Mouse (Mus musculus): ENCODE data around the gene Lhx4. TPM values are rescaled to one million over a fixed set of nuclear protein-coding genes. Genes with fewer than 3 reads are reported as not detected.

Gene Lhx4
- polyA plus RNA-seq, 1 experiment, result not detected

DNA sequence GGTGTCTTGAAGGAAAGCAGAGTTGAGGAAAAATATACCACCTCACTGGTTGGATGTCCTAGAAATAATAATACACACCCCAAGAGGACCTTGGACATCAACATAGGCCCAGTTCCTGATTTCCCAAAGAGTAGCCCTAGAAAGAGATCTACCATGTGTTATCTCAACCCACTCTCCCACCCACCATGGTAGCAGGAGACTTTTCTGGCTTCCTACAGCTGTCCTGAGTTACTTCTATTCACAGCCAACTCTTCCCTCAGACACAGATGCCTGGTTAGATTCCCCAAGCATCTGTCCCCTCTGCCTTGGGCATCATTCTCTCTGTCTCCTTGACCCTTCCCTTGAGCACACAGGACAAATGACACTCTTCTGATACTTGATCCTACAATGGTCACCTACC lies 36.1 kb downstream of the Lhx4 start:
- H3K4me1 ChIP-seq (ENCODE audit: control insufficient read depth, insufficient read depth, low read length), result peaks cover 2% of the 10 kb centered on the region; the same call in 1 of the 2 replicates
- H3K4me3 ChIP-seq (ENCODE audit: insufficient read depth, low read length), result no peak overlapping the region
- TF ChIP-seq POLR2A (IDR thresholded peaks at IDR 0.05; ENCODE audit: extremely low read depth, insufficient read depth, low read length), result no peak
- no peak for TF ChIP-seq CTCF (IDR thresholded peaks at IDR 0.05; ENCODE audit: extremely low read depth, insufficient read depth, low read length)
- H3K27ac ChIP-seq (ENCODE audit: insufficient read depth, low read length), result no peak overlapping the region

DNA sequence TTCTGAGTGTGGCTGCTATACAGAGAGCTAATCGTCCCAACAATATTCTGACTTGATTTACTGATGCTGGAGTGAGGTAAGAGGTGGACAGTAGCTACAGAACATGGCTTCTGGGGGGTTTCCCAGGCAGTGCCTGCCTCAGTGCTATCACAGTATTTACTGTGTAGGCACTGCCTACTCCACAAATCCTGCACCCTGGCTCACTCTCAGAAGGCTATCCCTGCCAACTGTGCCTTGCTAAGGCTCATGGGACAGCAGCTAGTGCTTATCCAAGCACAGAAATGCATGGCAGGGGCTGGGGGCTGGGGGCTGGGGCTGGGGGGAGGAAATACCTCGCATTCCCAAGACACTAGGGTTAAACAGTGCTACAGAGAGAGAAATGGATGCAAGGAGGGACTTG lies 38.2 kb downstream of the Lhx4 start:
- TF ChIP-seq POLR2A (IDR thresholded peaks at IDR 0.05; ENCODE audit: extremely low read depth, insufficient read depth, low read length) (no peak), CTCF (IDR thresholded peaks at IDR 0.05; ENCODE audit: extremely low read depth, insufficient read depth, low read length) (no peak)

DNA sequence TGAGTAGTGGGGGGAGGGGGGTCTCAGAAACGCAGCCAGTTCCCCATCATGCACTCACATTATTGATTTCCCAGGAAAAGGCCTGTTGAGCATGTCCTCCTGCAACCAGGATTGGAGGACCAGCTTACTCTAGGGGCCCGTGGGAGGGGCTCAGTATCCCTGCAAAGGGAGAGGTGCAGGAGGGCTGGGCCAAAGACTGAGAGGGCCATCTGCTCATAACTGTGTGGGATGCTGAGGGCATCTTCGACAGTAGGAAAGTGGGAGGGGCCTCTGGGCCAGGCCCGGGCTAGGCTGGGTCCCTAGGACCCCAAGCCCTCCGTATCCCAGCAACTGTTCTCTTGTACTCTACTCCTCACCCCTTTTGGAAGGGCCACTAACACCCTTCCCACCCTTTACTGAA lies 47.3 kb downstream of the Lhx4 start:
- Histone ChIP-seq H3K4me1 (ENCODE audit: control insufficient read depth, insufficient read depth, low read length) (no peaks in the 10 kb centered on the region), H3K27ac (ENCODE audit: insufficient read depth, low read length) (no peak overlapping the region), H3K4me3 (ENCODE audit: insufficient read depth, low read length) (no peak overlapping the region)
- TF ChIP-seq POLR2A (IDR thresholded peaks at IDR 0.05; ENCODE audit: extremely low read depth, insufficient read depth, low read length), result no peak

More for the DNA sequence above, 38.2 kb downstream of the Lhx4 start:
- Histone ChIP-seq H3K4me1 (ENCODE audit: control insufficient read depth, insufficient read depth, low read length) (peaks cover 2% of the 10 kb centered on the region; the same call in 1 of the 2 replicates), H3K4me3 (ENCODE audit: insufficient read depth, low read length) (no peak overlapping the region), H3K27ac (ENCODE audit: insufficient read depth, low read length) (no peak overlapping the region)

DNA sequence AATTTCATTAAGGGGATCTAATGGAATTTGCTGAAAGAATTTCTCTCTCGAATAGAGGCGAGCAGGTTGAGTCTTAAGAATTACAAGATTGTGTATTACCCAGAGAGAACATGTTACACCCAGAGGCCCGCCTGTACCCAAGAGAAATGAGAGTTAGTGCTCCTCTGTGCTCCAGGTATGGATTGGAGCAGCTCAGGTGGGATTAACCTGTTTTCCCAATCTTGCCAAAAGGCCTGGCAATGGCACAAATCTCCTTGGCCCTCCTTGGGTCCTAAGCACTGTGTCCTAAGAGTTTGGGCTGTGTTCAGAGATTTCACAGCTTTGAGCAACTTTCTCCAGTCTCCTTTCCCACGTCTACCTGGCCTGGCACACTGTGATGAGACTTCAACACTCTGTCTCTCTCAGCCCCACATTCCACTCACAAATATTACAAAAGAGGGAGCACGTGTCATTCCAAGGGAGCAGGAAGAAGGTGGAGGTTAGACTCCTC lies 48.2 kb downstream of the Lhx4 start:
- Histone ChIP-seq H3K4me3 (ENCODE audit: insufficient read depth, low read length) (no peak overlapping the region), H3K4me1 (ENCODE audit: control insufficient read depth, insufficient read depth, low read length) (0 out of 2 replicates have a peak, but pooled peaks cover 2% of the 10 kb centered on the region), H3K27ac (ENCODE audit: insufficient read depth, low read length) (no peak overlapping the region)
- no peak for TF ChIP-seq CTCF (IDR thresholded peaks at IDR 0.05; ENCODE audit: extremely low read depth, insufficient read depth, low read length)
- TF ChIP-seq POLR2A (IDR thresholded peaks at IDR 0.05; ENCODE audit: extremely low read depth, insufficient read depth, low read length), result no peak

DNA sequence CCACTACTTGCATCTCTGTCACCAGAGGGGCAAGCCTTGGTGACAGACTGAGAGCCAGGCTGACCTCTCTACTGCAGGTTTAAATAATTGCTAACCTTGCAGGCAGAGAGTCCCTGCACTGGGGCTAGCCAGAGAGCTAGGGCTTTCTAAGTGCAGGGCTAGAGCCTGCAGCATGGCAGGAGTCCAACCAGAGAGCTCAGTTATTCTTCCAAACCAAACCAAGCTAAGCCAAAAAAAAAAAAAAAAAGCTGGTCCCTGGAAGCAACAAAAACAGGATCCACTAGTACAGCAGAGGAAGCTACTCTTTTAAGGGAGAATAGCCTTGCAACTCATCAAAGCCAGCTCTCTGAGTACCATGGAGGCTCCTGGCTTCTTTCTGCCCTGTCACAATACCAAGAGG lies 50.6 kb downstream of the Lhx4 start:
- no peak overlapping the region for H3K27ac ChIP-seq (ENCODE audit: insufficient read depth, low read length)
- H3K4me3 ChIP-seq (ENCODE audit: insufficient read depth, low read length), result no peak overlapping the region
- TF ChIP-seq CTCF (IDR thresholded peaks at IDR 0.05; ENCODE audit: extremely low read depth, insufficient read depth, low read length) (no peak), POLR2A (IDR thresholded peaks at IDR 0.05; ENCODE audit: extremely low read depth, insufficient read depth, low read length) (no peak)
- 0 out of 2 replicates have a peak, but pooled peaks cover 3% of the 10 kb centered on the region for H3K4me1 ChIP-seq (ENCODE audit: control insufficient read depth, insufficient read depth, low read length)

DNA sequence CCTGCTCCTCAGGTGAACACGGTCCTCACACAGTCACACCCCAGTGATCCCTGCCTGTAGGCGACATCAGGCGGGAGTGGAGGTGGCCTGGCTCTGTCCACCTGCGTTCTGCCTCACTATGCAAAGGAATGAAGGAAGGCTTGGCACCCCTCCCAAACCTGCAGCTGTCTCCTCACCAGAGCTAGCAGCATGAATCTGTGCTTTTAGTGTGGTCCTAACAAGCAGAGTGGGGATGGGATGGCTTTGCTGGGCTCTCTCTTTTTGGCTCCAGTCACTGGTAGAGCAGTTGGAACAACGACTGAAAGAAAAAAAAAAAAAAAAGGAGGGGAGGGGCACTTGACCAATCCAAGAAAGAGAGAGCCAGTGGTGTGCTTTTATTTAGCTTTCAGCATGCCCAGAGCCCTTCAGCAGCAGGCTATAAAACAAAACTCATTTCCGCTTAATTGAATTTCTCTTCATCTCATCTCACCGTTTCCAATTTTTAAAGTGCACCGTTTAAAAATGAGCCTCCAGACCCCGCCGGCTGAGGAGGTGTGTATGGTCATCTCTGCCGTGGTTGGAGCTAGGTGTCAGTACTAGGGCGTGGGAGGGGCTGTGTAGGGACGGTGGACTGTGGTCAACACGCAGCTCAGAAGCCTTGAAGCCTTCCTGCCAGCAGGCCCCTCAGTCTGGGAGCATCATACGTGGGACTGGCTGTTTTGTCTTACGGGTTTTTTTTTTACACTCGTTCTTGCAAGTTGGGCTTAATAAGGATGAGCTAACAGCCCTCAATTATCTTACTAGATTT lies 52.9 kb downstream of the Lhx4 start:
- Histone ChIP-seq H3K4me3 (ENCODE audit: insufficient read depth, low read length) (no peak overlapping the region), H3K27ac (ENCODE audit: insufficient read depth, low read length) (no peak overlapping the region), H3K4me1 (ENCODE audit: control insufficient read depth, insufficient read depth, low read length) (0 out of 2 replicates have a peak, but pooled peaks cover 3% of the 10 kb centered on the region)
- no peak for TF ChIP-seq POLR2A (IDR thresholded peaks at IDR 0.05; ENCODE audit: extremely low read depth, insufficient read depth, low read length)
- no peak for TF ChIP-seq CTCF (IDR thresholded peaks at IDR 0.05; ENCODE audit: extremely low read depth, insufficient read depth, low read length)

DNA sequence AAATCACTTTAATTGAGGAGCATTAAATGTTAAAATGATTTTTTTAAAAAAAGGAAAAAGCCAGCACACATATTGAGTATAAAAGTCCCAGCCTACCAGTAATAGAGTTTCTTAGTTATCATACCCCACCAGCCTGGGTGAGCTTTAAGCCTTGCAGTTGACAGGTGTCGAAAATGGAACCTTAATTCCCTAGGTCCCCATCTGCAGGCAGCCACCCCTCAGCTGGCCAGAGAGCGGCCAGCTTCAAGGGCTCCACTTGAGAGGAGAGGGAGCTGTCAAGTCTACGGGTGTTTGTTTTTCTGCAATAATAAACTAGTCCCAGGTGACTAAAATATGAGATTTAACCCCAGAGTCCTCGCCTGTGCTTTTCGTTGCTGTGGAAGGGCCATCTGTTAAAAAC lies 58.0 kb downstream of the Lhx4 start:
- 0 out of 2 replicates have a peak, but pooled peaks cover 1% of the 10 kb centered on the region for H3K4me1 ChIP-seq (ENCODE audit: control insufficient read depth, insufficient read depth, low read length)
- TF ChIP-seq POLR2A (IDR thresholded peaks at IDR 0.05; ENCODE audit: extremely low read depth, insufficient read depth, low read length) (no peak), CTCF (IDR thresholded peaks at IDR 0.05; ENCODE audit: extremely low read depth, insufficient read depth, low read length) (no peak)
- H3K27ac ChIP-seq (ENCODE audit: insufficient read depth, low read length), result no peak overlapping the region
- no peak overlapping the region for H3K4me3 ChIP-seq (ENCODE audit: insufficient read depth, low read length)

DNA sequence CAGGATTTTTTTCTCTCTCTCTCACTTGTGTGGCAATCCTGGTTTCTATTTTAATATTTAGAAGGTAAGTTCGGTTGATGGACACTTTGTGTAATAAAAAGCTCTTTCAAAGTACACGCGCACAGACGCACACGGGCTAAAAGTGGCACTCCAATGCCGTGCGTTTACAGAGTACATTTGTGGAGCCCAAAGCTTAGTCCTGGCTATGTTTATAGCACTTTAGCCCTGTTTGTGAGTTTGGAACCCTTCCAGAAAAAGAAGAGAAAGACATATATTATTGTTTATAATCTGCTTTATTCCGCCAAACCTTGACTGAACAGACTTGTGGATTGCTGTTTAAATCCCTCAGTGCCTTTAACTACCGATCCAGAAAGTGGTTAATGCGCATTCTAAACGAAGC lies 58.5 kb downstream of the Lhx4 start:
- H3K4me1 ChIP-seq (ENCODE audit: control insufficient read depth, insufficient read depth, low read length), result no peaks in the 10 kb centered on the region
- TF ChIP-seq POLR2A (IDR thresholded peaks at IDR 0.05; ENCODE audit: extremely low read depth, insufficient read depth, low read length) (no peak), CTCF (IDR thresholded peaks at IDR 0.05; ENCODE audit: extremely low read depth, insufficient read depth, low read length) (no peak)
- no peak overlapping the region for H3K4me3 ChIP-seq (ENCODE audit: insufficient read depth, low read length)
- H3K27ac ChIP-seq (ENCODE audit: insufficient read depth, low read length), result no peak overlapping the region

DNA sequence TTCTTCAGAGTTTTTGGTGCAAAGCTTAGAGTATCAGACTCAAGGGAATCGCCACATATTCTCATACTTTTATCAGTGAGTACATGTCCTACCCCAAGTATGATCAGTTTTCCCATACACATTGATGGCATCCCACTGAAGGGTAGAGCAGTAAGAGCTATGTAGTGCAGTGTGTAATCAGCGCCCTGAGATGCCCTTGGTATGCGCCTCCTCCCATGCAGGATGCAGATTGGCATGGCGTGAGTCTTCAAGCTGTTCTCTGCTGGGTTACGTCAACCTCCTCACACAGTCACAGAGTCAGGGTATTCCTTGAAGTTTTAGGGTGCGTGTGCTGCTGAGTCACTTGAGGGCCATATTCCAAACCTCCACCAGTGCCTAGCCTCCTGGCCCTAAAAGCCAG lies 59.3 kb downstream of the Lhx4 start:
- Histone ChIP-seq H3K4me1 (ENCODE audit: control insufficient read depth, insufficient read depth, low read length) (no peaks in the 10 kb centered on the region), H3K27ac (ENCODE audit: insufficient read depth, low read length) (no peak overlapping the region), H3K4me3 (ENCODE audit: insufficient read depth, low read length) (no peak overlapping the region)
- TF ChIP-seq POLR2A (IDR thresholded peaks at IDR 0.05; ENCODE audit: extremely low read depth, insufficient read depth, low read length), result no peak
- TF ChIP-seq CTCF (IDR thresholded peaks at IDR 0.05; ENCODE audit: extremely low read depth, insufficient read depth, low read length), result no peak

DNA sequence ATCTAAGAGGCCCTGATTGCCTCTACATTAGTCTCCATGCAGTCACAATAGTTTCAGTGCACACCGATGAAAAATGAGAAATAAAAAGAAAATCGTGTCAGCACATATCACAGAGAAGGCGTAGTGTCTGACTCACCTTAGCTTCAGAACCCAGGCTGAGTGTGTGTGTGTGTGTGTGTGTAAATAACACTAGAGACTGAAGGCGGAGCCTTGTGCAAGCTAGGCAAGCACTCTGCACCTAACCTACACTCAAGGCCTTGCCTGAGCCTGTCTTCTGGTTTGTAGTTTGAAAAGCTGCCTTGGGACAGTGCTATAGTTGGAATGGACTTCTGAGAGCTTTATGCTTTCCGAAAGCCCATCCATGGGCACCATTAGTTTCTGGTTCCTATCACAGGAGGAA lies 61.9 kb downstream of the Lhx4 start:
- no peak for TF ChIP-seq POLR2A (IDR thresholded peaks at IDR 0.05; ENCODE audit: extremely low read depth, insufficient read depth, low read length)
- no peak for TF ChIP-seq CTCF (IDR thresholded peaks at IDR 0.05; ENCODE audit: extremely low read depth, insufficient read depth, low read length)
- H3K27ac ChIP-seq (ENCODE audit: insufficient read depth, low read length), result no peak overlapping the region
- H3K4me3 ChIP-seq (ENCODE audit: insufficient read depth, low read length), result no peak overlapping the region
- H3K4me1 ChIP-seq (ENCODE audit: control insufficient read depth, insufficient read depth, low read length), result no peaks in the 10 kb centered on the region

Data from cortical plate, adult 2 months (tissue).